Mouse (Mus musculus) lung, embryonic 16.5 days (tissue): ENCODE measurements around the gene Myocd. TPM values are rescaled to one million over a fixed set of nuclear protein-coding genes. Genes with fewer than 3 reads are reported as not detected.

Source experiments
- ATAC-seq: fragments of 200-750 bp; cut with Nextera tagmentation; 2 replicates; pipeline ENCODE4 v1.8.0; 2017; ENCODE audit warnings: low read depth, mild to moderate bottlenecking, moderate library complexity
- H3K27ac ChIP-seq: fragments of 300-500 bp; sonication (generic); 2 replicates; pipeline ENCODE4 v1.5.1; 2014; ENCODE audit warnings: mild to moderate bottlenecking, control low read depth, low read length
- H3K27me3 ChIP-seq: fragments of 300-500 bp; sonication (generic); 2 replicates; pipeline ENCODE4 v1.6.1; 2014; ENCODE audit warnings: low read depth, low read length, mixed read lengths; ENCODE audit not compliant: control insufficient read depth, insufficient read depth
- H3K36me3 ChIP-seq: fragments of 300-500 bp; sonication (generic); 2 replicates; pipeline ENCODE4 v1.6.1; 2014; ENCODE audit warnings: low read length; ENCODE audit not compliant: control insufficient read depth, insufficient read depth
- H3K4me1 ChIP-seq: fragments of 300-500 bp; sonication (generic); replicated peaks from 2 replicates; pipeline ENCODE4 v1.6.1; 2014; ENCODE audit warnings: low read length, mixed read lengths; ENCODE audit not compliant: control insufficient read depth, insufficient read depth
- H3K4me2 ChIP-seq: fragments of 300-500 bp; sonication (generic); 2 replicates; pipeline ENCODE4 v1.6.1; 2014; ENCODE audit warnings: low read depth, low read length, control low read depth
- H3K4me3 ChIP-seq: fragments of 300-500 bp; sonication (generic); 2 replicates; pipeline ENCODE4 v1.5.1; 2014; ENCODE audit warnings: mild to moderate bottlenecking, low read length, control low read depth
- H3K9ac ChIP-seq: fragments of 300-500 bp; sonication (generic); 2 replicates; pipeline ENCODE4 v1.6.1; 2014; ENCODE audit warnings: low read length, control low read depth
- H3K9me3 ChIP-seq: fragments of 300-500 bp; sonication (generic); 2 replicates; pipeline ENCODE4 v1.6.1; 2016; ENCODE audit warnings: low read length; ENCODE audit not compliant: control insufficient read depth
- WGBS: fragments of 180-500 bp; shearing (Covaris S2); extraction: QIAGEN DNeasy Blood & Tissue Kit; methylation state at CpG from one replicate; pipeline ENCODE4 v1.1.7; 2014; 5-methylcytosine and 5-hydroxymethylcytosine counted together
- polyA plus RNA-seq: library from polyadenylated mRNA; unstranded; fragments of >200 nt; fragmentation: Nextera tagmentation; extraction: Ambion mirVana; gene quantifications from 2 replicates; pipeline ENCODE4 v1.2.1, GENCODE M21; 2015

The Myocd gene
- polyA plus RNA-seq, 1 experiment from 2014 or later = 12.9 TPM

DNA sequence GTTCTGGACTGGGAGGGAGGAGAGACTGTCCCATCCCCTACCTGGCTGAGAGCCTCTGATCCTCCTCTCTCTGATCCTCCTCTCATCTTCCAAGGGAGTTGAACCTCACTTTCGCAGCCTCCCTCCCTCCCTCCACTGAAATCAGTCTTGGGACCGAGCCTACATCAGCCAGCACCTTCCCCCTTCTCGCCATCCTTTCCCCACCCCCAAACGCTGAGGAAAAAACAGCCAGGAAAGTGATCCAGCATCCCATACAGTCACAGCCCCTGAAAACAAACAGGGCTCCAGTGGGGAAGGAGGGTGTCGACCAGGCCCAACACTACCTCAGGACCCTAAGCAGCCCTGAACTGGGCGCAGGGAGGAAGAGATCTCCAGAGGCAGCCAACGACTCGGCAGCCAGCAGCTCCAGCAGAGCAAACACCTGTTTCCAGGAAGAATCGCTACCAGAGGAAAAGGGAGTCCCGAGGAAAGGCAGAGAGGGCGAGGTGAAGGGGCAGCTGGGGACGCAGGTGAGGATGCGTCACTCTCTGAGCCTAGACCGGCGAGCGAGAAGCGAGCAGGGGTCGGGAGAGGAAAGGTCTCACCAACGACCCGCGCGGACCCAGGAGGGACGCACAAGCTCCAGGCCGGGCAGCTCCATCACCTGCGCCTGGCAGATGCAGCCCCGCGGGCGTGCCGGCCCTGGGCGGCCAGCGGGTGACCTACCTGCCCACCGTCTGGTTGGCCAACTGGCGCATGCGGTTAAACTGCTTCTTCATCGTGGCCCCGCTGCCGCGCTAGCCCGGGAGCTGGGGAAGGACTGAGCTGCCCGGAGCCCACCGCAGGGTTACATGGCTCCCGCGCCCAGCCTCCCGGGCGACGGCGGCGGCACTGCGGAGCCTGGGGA, 107.7 kb downstream of the Myocd start:
- no peaks in the 10 kb centered on the region for H3K9me3 ChIP-seq
- peak overlapping the region; percentile 90 for H3K9ac ChIP-seq
- no peaks in the 10 kb centered on the region for H3K27me3 ChIP-seq
- ATAC-seq = peak; percentile 51
- H3K4me3 ChIP-seq = peak overlapping the region; percentile 94
- H3K36me3 ChIP-seq = no peaks in the 10 kb centered on the region
- 0 out of 2 replicates have a peak, but pooled peaks cover 5% of the 10 kb centered on the region for H3K4me1 ChIP-seq
- peak overlapping the region; percentile 93 for H3K27ac ChIP-seq
- H3K4me2 ChIP-seq = peak overlapping the region; percentile 78
- 2% methylated on average over 47 of the region's 49 CpGs for WGBS

DNA sequence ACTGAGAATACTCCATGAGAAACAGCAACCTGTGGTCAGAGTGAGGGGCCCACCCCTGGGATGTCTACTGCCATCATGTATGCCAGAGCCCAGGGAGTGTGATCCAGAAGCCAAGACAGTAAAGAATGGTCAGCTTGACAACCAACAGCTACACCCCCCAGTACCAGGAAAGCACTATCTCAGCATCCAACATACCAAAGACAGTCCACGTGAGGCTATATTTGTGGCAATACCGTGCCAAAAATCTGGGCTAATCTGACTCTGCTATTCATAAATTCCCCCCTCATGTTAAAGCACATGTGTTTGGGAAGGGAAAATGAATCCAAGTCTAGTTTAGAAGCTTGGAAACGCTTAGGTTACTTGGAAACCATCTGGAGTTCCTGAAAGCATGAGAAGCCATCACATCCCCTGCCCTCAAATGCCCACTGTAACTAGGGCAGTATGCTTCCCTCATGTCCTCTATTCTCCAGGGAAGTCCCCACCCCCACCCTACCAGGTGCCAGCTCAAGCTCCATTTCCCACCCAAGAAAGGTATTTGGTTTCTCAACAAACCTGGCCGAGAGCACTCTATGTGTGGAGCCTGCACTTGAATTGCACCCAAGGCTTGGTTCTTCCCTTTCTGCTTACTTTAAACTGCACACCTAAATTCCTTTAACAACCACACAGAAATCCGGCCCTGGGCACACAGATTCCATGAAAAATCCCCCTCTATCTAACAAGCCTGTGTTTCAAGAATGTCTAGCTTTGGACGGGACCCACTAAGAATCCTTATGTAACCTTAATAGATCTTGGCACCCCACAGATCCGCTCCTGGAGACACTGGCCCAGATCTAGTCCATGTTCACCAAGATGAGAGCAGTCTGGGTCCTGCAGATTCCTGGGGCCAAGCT, 108.6 kb downstream of the Myocd start:
- peak; percentile 86 for ATAC-seq
- Histone ChIP-seq H3K27ac (peak overlapping the region; percentile 93), H3K36me3 (no peaks in the 10 kb centered on the region), H3K9me3 (no peaks in the 10 kb centered on the region), H3K4me1 (0 out of 2 replicates have a peak, but pooled peaks cover 5% of the 10 kb centered on the region), H3K9ac (peak overlapping the region; percentile 90), H3K27me3 (no peaks in the 10 kb centered on the region), H3K4me3 (peak overlapping the region; percentile 94), H3K4me2 (peak overlapping the region; percentile 78)
- 44% methylated on average over 7 of the region's 7 CpGs for WGBS

DNA sequence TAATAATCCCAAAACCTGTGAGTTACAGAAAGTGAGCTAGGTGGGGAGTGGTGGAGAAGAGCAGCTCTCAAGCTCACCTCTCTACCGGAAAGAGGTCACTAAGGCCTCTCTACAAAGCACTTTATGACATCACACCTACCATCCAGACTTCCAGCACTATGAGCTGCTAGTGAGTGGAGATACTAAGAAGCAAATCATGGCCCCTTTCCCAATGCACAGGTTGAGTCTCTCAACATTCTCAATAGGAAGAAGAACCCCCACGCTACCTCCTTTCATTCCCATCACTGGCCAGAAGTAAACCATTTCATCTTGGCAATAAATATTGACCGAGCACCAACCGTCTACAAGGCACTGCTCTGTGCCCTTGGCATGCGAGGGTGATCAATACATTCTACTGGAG, 110.0 kb downstream of the Myocd start, which contains the start of gene 1700086D15Rik:
Gene 1700086D15Rik, minus strand, starts transcription at position 101 of the 400 bp plus-strand sequence.
- 87% methylated on average over 5 of the region's 5 CpGs for WGBS
- Histone ChIP-seq H3K36me3 (no peaks in the 10 kb centered on the region), H3K4me2 (peak within 1 kb of the TSS; percentile 44), H3K4me1 (0 out of 2 replicates have a peak, but pooled peaks cover 5% of the 10 kb centered on the region), H3K27ac (peak within 1 kb of the TSS; percentile 82), H3K4me3 (peak within 1 kb of the TSS; percentile 36), H3K9ac (no peak within 1 kb of the TSS), H3K9me3 (no peaks in the 10 kb centered on the region), H3K27me3 (no peaks in the 10 kb centered on the region)
- ATAC-seq = no peak

DNA sequence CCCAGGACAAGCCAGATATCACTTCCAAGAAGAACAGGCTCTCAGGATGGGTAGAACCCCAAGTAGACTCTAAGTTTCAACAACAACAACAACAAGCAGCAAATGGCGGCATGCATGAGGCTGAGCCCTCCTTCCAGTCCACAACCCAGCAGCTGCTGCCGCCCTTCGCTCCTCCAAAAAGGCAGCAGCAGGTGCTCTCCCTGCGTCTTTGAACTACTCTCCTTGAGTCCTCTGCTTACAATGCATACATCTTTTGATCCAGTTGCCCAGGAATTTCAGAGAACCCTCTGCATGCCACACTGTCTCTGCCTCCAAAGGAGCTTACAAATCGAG, 111.2 kb downstream of the Myocd start:
- H3K9me3 ChIP-seq = no peaks in the 10 kb centered on the region

DNA sequence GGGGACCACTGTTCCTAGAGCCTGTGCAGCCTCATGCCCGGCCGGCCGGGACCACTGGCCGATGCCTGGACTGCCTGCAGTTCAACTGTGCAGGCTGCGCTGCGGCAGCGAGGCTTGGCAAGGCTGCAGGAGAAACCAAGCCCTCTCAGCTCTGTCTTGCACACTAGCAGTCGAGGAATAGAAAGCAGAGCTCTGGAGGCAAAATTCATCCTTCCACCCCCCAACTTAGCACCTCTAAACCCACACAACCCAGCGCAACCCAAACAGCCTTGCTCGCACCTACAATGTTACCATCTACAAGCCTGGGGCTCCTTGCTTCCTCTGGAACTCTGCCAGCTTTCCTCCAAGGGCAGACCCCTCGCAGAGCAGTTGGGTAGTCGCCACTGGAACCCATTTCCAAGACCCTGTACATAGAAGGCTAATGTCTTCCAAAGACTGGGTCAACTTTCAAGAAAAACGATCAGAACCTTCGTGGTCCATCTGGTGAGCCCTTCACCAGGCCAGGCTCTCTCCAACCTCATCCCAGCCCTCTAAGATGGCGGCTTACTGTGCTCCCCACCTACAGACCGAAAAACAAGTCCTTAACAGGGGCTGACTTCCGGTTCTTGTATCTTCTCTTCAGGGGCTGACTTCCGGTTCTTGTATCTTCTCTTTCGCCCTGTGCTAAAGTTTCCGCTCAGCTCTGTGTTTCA, 111.7 kb downstream of the Myocd start:
- ATAC-seq = no peak
- H3K4me3 ChIP-seq = no peak overlapping the region
- H3K9me3 ChIP-seq = no peaks in the 10 kb centered on the region

More for the DNA sequence above, 111.2 kb downstream of the Myocd start:
- H3K9ac ChIP-seq = no peak overlapping the region
- 94% methylated on average over 5 of the region's 5 CpGs for WGBS
- no peak for ATAC-seq
- no peak overlapping the region for H3K27ac ChIP-seq
- H3K27me3 ChIP-seq = no peaks in the 10 kb centered on the region
- no peaks in the 10 kb centered on the region for H3K36me3 ChIP-seq
- no peak overlapping the region for H3K4me2 ChIP-seq
- H3K4me1 ChIP-seq = 0 out of 2 replicates have a peak, but pooled peaks cover 5% of the 10 kb centered on the region
- H3K4me3 ChIP-seq = no peak overlapping the region

DNA sequence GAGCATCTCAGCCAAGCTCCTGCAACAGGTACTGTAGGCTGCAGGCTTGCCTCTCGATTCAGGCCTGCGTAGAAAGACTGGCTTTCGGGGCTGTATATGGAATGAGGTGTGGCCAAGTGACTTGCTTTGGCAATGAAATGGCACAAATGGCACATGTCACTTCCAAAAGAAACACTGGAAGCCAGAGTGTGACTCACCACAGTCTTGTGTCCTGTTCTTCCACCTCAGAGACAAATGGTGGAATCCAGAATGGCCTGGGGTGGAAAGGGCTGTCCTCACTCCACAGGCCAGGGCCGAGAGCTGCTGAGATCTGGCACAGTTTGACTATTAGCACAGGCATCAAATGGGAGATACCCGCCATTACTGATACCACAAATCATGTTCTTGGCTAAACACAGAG, 116.8 kb downstream of the Myocd start:
- Histone ChIP-seq H3K27me3 (no peaks in the 10 kb centered on the region), H3K36me3 (no peaks in the 10 kb centered on the region), H3K9me3 (no peaks in the 10 kb centered on the region), H3K9ac (no peak overlapping the region), H3K4me1 (peaks cover 5% of the 10 kb centered on the region; the same call in 1 of the 2 replicates), H3K4me2 (no peak overlapping the region), H3K4me3 (no peak overlapping the region), H3K27ac (no peak overlapping the region)
- WGBS = 88% methylated on average over 5 of the region's 5 CpGs
- no peak for ATAC-seq

More for the DNA sequence above, 111.7 kb downstream of the Myocd start:
- H3K27me3 ChIP-seq = no peaks in the 10 kb centered on the region
- WGBS = 91% methylated on average over 20 of the region's 20 CpGs
- 0 out of 2 replicates have a peak, but pooled peaks cover 5% of the 10 kb centered on the region for H3K4me1 ChIP-seq
- no peak overlapping the region for H3K27ac ChIP-seq
- H3K36me3 ChIP-seq = no peaks in the 10 kb centered on the region
- H3K4me2 ChIP-seq = no peak overlapping the region
- no peak overlapping the region for H3K9ac ChIP-seq

DNA sequence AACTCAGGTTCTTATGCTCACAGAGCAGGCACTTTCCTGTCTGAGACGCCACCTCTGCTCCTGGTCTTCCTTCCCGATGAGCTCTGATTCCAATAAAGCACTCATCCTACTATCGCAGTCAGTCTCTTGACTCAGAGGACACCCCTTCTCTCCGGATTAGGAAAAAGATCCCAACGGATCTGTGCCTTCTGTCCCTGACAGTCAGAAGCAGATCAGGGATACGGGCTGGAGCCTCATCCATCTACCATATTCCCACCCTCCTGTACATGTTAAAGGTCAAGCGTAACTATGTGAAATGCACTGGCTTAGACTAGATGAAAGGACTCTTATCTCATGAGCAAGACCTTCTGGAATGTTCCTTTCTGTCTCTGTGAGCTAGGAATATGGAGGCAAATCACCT, 121.3 kb downstream of the Myocd start:
- no peaks in the 10 kb centered on the region for H3K27me3 ChIP-seq
- H3K27ac ChIP-seq = no peak overlapping the region
- H3K4me2 ChIP-seq = no peak overlapping the region
- no peak overlapping the region for H3K4me3 ChIP-seq
- no peaks in the 10 kb centered on the region for H3K36me3 ChIP-seq
- 61% methylated on average over 7 of the region's 7 CpGs for WGBS
- H3K9ac ChIP-seq = no peak overlapping the region
- peaks cover 5% of the 10 kb centered on the region; the same call in 1 of the 2 replicates for H3K4me1 ChIP-seq
- ATAC-seq = no peak
- no peaks in the 10 kb centered on the region for H3K9me3 ChIP-seq

DNA sequence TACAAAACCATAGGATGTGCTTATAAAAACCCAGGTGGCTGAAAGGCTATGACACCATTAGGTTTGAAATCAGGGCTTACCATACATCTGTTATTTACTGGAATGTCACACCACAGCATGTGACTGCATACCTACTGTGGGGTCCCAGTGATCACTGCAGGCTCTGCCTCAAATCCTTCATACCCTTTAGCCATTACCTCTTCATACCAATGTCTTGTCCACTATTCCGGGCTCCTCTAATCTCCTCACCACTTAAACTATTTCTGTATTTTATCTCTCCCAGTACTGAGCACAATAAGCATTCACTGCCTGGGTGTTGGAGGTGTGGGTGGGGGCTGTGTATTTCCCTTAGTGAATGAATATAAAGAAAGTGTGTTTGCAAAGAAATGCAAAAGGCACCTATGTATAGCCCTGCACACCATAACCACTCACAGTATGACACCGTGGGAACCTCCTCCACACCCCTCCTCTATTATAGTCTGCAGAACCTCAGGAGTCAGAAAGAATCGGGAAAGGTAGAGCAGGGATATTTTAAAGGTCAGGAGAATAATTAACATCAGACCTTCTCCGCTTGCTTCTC, 126.9 kb downstream of the Myocd start:
- Histone ChIP-seq H3K4me3 (no peak overlapping the region), H3K4me1 (no peaks in the 10 kb centered on the region), H3K27me3 (no peaks in the 10 kb centered on the region), H3K4me2 (no peak overlapping the region), H3K36me3 (no peaks in the 10 kb centered on the region), H3K9me3 (no peaks in the 10 kb centered on the region), H3K9ac (no peak overlapping the region), H3K27ac (no peak overlapping the region)
- 63% methylated on average over 4 of the region's 4 CpGs for WGBS
- no peak for ATAC-seq
